Mouse (Mus musculus) ovary, adult 18-20 months (tissue): ENCODE data around the gene Lyzl4.

Experiments
- DNase-seq: peaks from one replicate; pipeline ENCODE4 v3.0.0; 2022; ENCODE audit warnings: low spot score, mixed read lengths

Gene Lyzl4

DNA sequence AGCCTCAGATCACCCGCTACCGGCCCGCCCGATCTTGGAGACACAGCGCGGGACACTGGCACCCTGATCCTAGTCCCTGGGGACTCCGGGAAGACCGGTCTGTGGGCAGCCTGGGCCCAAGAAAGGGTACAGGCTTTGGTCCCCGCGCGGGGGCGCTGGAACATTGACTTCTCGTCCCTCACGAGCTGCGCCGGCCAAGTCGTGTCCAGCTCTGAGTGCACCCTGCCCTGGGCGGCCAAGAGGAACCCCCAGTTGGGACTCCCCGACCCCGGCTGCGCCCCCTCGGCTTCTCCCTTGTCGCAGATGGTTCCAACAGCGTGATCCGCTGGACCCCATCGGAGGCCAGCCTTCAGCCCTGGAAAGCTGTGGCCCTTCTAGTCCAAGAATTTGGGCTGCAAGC is at the start of gene Lyzl4:
Gene Lyzl4 (minus strand): TSS at position 96 of the 400 bp plus-strand sequence.
- DNase-seq: peak; percentile 62

DNA sequence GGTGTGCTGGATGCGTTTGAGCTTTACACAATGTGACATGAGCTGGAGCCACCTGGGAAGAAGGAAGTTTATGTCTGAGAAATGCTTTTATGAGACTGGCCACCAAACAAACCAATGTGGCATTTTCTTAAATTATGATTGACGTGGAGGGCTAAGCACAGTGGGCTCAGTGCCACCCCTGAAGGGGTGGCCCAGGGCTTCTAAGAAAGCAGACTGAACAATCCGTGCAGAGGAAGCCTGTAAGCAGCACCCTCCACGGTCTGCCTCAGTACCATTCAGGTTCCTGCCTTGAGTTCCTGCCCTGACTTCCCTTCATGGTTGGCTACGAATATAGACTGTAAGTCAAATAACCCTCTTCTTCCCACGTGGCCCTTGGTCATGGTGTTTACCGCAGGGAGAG is 48.8 kb upstream of the Lyzl4 start:
- no peak for DNase-seq

- no peak for DNase-seq
Observed at GRCm38 (mm10) chr9:121690200-121690651, 48.3 kb upstream of the Lyzl4 start.

GRCm38 (mm10) chr9:121684702-121685101 is 42.8 kb upstream of the Lyzl4 start:
- no peak for DNase-seq

GRCm38 (mm10) chr9:121682037-121682680 is 40.3 kb upstream of the Lyzl4 start:
- no peak for DNase-seq

DNA sequence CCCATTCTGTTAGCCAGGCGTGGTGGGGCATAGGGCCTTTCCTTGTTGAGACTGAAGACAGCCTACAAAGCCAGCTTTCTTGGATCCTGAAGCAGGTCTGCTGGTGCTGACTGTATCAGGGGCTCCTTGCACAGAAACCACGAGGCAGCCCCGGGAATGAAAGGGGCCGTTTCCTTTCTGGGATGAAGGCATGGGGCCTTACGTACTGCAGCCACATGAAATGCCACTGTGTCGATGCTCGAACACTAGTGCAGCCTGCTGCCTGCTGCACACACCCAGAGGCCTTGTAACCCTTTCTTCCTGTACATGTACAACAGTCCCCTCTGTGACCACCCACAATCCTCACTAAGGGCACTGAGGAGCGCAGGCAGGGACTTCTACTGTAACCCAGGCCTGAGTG is 39.3 kb upstream of the Lyzl4 start:
- no peak for DNase-seq

DNA sequence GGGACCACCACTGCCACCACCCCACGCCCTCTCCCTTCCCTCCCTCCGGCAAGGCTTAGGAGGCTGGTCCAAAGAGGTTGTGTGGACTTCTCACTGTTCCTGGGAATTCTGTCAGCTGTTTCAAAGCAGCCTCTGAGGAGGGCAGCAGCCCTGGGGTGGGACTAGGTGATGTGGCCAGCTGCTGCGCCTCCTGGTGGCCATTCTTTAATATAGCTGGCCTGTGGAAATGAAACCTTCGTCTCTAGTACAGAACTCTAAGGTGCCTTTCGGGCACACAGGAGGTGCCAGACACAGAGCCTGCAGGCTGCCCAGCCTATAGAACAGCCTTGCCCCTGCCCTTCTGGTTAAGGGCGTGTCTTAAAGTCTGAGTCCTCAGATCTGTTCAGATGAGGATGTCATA is 37.7 kb upstream of the Lyzl4 start:
- no peak for DNase-seq

- no peak for DNase-seq
Observed at GRCm38 (mm10) chr9:121677476-121677875, 35.6 kb upstream of the Lyzl4 start.

GRCm38 (mm10) chr9:121677069-121677468 is 35.2 kb upstream of the Lyzl4 start:
- no peak for DNase-seq

DNA sequence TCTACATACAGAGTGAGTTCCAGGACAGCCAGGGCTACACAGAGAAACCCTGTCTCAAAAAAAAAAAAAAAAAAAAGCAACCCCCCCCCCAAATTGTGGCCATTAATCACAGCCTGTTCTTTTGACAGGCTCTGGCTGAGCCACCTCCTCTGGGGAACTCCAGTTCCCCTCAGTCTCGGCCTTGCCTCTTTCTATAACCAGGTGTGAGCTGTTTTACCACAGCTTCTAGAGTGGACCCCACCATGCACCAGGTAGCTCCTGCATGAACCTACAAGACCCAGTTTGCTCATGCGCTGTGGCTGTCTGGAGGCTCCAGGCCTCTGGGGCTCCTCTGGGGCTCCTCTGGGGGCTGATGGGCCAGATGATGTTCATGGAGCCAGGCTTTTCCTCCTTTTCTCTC is 33.7 kb upstream of the Lyzl4 start:
- DNase-seq: no peak

- DNase-seq: no peak
Observed at GRCm38 (mm10) chr9:121675011-121675410, 33.1 kb upstream of the Lyzl4 start.

GRCm38 (mm10) chr9:121673716-121674115 is 31.8 kb upstream of the Lyzl4 start:
- DNase-seq: no peak

DNA sequence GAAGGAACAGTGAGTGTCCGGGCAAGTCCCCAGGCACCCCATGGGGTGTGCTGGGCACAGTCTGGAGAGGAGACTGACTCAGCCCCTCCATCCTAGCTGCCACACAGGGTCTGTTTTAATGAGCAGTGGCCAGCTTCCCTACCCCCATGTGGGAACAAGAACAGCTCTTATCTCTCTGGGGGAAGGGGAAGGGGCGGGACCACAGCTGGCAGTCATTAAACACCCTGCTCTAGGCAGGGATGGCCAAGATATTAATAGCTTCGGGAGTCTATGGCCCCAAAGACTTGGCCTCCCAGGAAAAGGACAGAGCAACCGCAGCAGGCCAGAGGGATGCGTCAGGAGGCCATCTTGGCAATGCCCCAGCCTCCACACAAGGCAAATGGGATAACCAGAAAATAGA is 30.4 kb upstream of the Lyzl4 start:
- peak; percentile 8 for DNase-seq

GRCm38 (mm10) chr9:121671300-121671699 is 29.4 kb upstream of the Lyzl4 start:
- peak; percentile 21 for DNase-seq

DNA sequence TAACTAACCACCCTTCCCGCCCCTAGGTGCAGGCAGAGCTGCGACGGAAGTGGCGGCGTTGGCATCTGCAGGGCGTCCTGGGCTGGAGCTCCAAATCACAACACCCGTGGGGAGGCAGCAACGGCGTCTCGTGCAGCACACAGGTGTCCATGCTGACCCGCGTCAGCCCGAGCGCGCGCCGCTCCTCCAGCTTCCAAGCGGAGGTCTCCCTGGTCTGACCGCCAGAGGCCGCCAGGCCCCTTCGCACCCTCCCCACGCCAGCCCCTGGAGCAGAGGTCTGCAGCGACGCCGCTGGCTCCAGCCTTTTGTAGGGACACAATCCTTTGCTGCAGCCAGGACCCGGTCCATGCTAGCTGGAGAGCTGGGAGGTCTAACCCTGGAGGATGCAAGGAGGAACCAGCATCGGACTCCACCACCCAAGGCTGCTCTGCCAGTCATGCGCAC is 27.5 kb upstream of the Lyzl4 start:
- DNase-seq: peak; percentile 44

- DNase-seq: no peak
Observed at GRCm38 (mm10) chr9:121667822-121668221, 25.9 kb upstream of the Lyzl4 start.

- no peak for DNase-seq
Observed at GRCm38 (mm10) chr9:121666957-121667630, 25.2 kb upstream of the Lyzl4 start.

DNA sequence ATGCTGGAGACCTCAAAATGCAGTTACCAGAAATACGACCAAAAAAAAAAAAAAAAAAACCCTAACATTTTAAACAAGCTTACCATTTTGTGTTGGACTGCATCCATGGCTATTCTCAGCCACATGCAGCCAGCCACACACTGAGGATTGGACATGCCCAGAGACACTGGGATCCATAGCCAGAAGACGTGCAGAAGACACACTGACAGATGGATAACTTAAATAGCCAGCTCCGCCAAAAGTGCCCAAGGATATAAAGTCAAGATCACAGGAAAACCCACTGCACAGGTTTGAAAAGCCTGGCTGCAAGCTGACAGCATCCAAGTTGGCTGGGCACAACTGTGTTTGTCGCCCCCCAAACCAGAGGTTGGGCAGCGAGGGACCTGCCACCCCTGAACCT is 22.2 kb upstream of the Lyzl4 start:
- DNase-seq: no peak

- no peak for DNase-seq
Observed at GRCm38 (mm10) chr9:121663467-121663866, 21.6 kb upstream of the Lyzl4 start.

DNA sequence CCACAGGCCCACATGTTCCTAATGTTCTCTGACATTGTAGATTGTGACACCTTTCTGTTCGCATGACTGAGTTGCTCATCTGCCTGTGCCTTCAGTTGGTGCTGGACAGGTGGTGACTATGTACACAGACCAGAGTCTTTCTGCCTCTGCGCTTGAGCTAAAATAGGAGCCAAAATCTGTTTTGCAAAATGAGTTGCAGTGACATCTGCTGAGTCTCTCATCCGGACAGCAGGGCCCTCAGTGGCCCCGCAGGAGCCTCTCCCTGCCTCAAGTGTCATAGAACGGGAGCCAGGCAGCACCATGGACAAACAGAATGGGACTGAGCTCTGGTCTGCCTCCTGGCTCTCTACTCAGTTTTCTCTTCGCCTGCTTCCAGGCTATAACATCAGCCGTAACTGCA is 17.9 kb upstream of the Lyzl4 start:
- DNase-seq: no peak

DNA sequence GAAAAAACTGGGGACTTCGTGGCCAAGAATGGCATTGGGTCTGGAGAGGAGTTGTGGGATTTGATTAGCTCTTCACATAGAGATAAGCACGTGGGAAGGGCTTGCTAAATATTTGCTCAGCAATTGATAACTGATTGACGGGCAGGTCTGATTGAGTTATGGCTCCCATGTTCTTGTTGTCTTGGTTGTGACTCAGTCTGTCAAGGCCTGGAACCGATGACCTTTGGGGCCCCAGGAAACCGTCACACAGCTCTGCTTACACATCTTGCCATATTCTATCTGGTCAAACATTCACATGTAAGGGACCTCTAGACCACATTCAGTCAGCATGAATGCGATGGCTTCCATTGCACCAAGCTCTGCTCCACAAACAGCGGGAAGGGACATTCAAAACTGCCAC is 16.4 kb upstream of the Lyzl4 start:
- DNase-seq: no peak

- DNase-seq: no peak
Observed at GRCm38 (mm10) chr9:121657143-121657542, 15.2 kb upstream of the Lyzl4 start.

DNA sequence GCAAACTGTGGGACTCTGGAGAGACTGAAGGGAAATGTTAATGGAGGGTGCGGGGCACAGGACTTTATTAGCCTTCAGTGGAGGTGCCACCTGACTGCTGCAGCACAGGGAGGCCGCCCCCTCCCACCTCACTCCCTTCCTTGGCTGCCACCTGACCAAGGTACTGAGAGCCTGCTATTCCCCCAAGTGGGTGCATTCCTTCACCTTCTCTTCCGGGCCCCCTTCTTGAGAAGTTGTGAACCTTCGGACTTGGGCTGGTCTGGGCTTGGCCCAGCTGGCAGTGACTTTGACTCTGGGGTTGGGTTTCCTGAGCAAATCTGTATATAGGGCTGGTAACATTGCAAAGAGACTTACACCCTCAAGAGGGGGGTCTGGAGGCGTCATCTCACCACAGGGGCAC is 14.4 kb upstream of the Lyzl4 start:
- no peak for DNase-seq

DNA sequence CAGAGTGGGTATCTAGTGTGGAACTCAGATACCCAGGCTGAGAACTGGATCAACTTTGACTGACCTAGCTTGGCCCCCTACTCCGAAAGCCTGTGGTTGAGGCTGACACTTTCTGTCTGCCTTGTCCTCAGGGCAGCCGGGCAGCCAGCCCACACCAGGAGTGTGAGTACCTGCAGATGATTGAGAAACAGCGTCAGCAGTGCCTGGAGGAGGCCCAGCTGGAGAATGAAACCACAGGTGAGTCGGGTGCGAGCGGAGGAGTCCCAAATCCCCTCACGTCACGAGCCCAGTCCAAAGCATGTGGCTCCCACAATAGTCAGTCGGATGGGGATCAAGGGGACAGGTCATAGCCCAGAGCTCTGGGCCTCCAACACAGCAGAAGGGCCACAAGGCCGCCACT is 11.8 kb upstream of the Lyzl4 start:
- no peak for DNase-seq
